Mouse (Mus musculus): ENCODE data around the gene Pdcd11.

The Pdcd11 gene

DNA sequence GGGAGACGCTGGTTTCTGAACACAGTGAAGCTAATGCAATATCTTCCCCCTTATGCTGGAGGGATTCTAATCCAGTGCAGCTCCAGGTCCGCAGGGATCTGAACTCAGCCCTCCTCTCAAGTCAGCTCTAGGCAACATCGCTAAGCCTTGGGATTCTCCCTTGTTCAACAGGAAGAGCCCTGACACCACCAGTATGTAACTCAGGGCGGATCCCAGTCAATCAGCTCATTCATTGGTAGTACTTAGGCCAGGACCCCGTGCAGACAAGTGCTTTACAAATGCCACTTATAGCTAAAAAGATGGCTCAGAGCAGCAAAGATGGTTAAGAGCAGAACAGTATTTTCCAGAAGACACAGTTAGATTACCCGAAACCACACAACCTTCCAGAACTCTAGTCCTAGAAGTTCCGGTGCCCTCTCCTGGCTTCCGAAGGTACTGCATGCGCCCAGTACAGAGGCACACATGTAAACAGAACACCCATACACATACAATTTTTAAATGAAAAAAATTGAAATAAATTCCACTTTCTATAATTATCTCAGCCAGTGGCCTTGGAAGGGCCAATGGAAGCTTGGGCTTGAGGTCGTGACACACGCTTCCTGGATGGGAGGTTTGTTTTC lies 78.3 kb downstream of the Pdcd11 start:
- DNase-seq (ENCODE audit: inconsistent ontology term): peak; percentile 69

DNA sequence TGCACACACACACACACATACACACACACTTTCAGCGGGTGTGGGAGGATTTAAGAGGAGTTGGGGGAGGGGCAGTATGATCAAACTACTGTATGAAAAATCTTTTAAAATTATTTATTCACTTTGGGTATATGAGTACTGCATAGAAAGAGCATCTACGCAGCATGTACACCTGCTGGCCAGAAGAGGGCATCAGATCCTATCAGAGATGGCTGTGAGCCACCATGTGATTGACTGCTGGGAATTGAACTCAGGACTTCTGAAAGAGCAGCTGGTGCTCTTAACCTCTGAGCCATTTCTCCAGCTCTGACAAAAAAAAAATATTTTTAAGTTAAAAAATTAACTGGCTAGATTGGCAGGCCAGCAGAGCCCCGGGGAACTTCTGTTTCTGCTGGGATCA lies 83.9 kb downstream of the Pdcd11 start:
- DNase-seq (ENCODE audit: inconsistent ontology term): no peak

DNA sequence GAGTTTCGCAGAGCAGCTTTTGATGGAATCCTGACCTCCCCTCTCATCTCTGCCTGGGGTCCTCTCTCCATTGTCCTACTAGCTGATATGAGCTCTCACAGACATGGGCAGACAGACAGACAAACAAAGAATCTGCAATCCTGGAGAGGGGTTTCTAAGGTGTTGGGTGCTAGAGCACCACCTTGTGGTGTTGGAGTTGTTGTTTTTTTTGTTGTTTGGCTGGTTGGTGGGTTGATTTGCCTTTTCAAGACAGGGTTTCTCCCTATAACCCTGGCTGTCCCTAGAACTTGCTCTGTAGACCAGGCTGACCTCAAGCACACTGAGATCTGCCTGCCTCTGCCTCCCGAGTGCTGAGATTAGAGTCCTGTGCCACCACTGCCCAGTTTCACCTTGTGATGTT lies 84.9 kb downstream of the Pdcd11 start:
- DNase-seq (ENCODE audit: inconsistent ontology term): no peak

DNA sequence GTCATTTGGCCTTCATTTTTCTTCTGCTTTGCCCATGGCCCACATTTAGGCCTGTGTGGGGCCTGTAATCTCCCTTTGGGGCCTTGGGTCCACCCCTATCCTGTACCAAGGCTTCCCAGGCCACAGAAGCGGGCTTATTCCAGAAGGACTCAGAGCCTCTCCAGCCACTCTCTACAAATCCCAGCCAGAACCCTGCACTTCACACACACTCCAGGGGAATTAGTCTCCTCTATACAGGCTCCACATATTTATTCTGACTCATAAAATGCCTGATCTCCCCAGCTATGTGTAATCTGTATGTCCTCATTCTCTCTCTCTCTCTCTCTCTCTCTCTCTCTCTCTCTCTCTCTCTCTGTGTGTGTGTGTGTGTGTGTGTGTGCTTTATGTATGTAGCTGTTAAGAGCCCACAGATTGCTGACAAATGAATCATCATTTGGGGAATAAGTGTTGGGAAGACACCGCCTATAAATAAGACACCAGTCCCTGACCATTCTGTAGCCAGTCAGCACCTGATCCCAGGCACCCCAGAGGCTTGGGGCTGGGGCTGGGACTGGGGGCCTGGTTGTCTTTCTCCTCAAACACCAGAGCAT lies 86.4 kb downstream of the Pdcd11 start:
- DNase-seq (ENCODE audit: inconsistent ontology term): peak; percentile 40

DNA sequence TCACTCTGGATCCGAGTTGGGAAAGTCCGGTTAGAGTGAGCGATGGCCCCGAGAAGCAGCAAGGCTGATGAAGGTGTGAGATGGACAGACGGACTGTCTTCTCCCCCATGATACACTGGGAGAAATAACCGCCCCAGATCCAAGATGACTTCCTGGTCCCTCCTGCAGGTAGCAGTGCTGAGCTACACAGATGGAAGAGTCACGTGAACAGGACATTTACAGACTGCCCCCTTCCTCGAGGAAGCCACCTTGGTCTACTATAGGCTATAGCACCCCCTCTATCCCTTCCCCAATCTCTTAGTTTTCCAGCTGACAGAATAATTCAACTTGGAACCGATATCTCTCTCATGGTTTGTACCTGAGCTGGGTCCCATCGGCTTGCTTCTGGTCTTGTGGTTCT lies 87.4 kb downstream of the Pdcd11 start:
- no peak for DNase-seq (ENCODE audit: inconsistent ontology term)

DNA sequence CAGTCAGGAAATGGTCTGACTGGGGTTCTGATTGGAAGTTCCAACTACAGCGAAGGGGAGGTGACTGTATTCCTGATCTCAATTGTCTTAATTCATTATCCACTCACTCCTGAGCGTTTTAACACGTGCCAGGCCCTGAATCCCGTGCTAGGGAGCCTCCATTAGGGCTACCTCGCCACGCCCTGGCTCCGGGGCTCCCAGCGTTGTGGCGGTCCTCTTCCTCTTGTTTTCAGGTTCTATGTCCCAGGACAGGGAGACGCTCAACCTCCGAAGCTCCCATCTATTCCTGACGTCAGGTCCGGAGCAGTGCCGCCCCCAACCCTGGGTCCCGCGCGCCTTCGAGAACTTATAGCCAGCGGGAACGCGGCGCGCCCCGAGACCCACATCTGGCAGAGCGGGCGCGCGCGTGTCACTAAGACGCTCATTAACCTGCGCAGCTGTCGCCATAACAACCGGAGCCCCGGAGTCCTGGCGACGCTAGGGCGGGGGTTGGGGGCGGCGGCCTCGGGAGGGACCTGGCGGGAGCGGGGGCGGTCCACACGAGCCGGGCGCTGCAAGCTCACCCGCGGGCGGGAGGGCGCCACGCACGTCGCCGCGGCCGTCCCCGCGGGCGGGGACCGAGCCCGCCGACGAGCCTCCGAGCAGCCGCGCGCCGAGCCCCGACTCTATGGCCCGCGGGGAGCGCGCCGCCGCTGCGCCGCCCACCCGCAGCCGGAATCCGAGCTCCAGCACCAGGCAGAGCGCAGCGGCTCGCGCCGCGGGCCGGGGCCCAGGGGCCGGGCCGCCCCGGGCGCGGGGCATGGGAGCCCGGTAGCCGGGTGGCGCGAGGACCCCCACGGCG lies 88.1 kb downstream of the Pdcd11 start, which contains the start of gene Neurl1a:
TSS of gene Neurl1a (plus strand) at position 390 of the 841 bp plus-strand sequence.
- DNase-seq (ENCODE audit: inconsistent ontology term): peak; percentile 52

DNA sequence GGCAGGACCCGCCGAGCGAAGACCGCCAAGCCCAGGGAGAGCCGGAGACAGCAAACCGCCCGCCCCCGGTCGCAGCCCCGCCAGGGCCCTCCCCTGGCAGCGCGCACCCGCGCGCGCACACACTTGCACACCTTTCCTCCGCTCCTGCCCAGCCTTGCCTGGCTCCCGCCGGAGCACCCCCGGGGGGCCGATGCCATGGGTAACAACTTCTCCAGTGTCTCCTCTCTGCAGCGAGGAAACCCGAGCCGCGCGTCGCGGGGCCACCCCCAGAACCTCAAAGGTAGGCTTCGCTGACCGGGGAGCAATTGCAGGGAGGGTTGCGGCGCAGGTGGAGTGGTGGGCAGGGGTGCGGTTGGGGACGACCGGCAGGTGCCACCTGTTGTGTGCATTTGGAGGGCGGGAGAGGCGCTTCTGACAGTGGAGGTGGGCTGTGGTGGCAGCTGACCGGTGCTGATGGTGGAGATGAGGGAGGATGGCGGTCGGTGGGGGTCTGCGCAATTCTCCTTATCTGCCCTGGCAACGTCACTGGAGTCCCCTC lies 88.8 kb downstream of the Pdcd11 start:
- DNase-seq (ENCODE audit: inconsistent ontology term): peak; percentile 14

DNA sequence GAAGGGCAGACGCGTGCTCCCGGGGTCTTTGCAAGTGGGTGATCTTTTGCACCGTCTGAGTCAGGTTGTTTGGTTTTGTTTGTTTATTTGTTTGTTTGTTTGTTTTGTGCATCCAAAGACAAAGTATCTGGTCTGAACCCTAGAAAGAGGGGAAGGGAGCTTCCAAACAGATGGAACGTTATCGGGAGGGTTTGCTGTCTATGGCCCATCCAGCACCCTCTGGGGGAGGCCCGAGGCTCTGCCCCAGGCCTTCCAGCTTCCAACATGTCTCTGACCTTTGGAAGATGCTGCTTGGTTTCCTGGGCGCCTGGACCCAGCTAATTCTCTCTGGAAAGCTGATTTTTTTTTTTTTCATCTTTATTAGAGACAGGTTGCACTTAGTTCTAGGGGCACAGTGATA lies 89.4 kb downstream of the Pdcd11 start:
- no peak for DNase-seq (ENCODE audit: inconsistent ontology term)

Data from Muller cell, postnatal 12 days (primary cell).